Mouse (Mus musculus): Measurements from ENCODE around the gene Zfp651. TPM values are rescaled to one million over a fixed set of nuclear protein-coding genes. Genes with fewer than 3 reads are reported as not detected.

The Zfp651 gene
- polyA plus RNA-seq, 1 experiment from 2014 or later: 1.9 TPM

GRCm38 (mm10) chr9:121820765-121821164 is 61.6 kb downstream of the Zfp651 start:
- Histone ChIP-seq H3K36me3 (no peaks in the 10 kb centered on the region), H3K9me3 (replicated peaks) (no peaks in the 10 kb centered on the region), H3K27me3 (replicated peaks) (no peaks in the 10 kb centered on the region), H3K27ac (no peak overlapping the region), H3K4me3 (no peak overlapping the region), H3K9ac (no peak overlapping the region), H3K4me1 (no peaks in the 10 kb centered on the region), H3K4me2 (no peak overlapping the region)
- 59% methylated on average over 5 of the region's 5 CpGs for WGBS (ENCODE audit: insufficient replicate concordance)
- ATAC-seq: no peak

Other genes starting within 250 kb of the Zfp651 start
- 0.23 and 0.29 TPM in 2 replicates for gene Lyzl4, start 117.2 kb upstream of the Zfp651 start, polyA plus RNA-seq (2016; fragmentation: Nextera tagmentation; extraction: Ambion mirVana)
- 0.14 and 0.23 TPM in 2 replicates for gene Vipr1, start 116.6 kb upstream of the Zfp651 start, polyA plus RNA-seq (2016; fragmentation: Nextera tagmentation; extraction: Ambion mirVana)
- gene Sec22c, start 53.8 kb upstream of the Zfp651 start, polyA plus RNA-seq (2016; fragmentation: Nextera tagmentation; extraction: Ambion mirVana): 4.4 and 5.1 TPM in 2 replicates
- gene Ss18l2, start 49.0 kb upstream of the Zfp651 start, polyA plus RNA-seq (2016; fragmentation: Nextera tagmentation; extraction: Ambion mirVana): 77.5 and 89.3 TPM in 2 replicates
- 34.0 and 38.9 TPM in 2 replicates for gene Nktr, start 40.2 kb upstream of the Zfp651 start, polyA plus RNA-seq (2016; fragmentation: Nextera tagmentation; extraction: Ambion mirVana)
- gene Klhl40, start 18.3 kb downstream of the Zfp651 start, polyA plus RNA-seq (2016; fragmentation: Nextera tagmentation; extraction: Ambion mirVana): 0.06 and 0.26 TPM in 2 replicates
- gene Hhatl, start 33.2 kb downstream of the Zfp651 start, polyA plus RNA-seq (2016; fragmentation: Nextera tagmentation; extraction: Ambion mirVana): not detected in 2 replicates
- not detected in 2 replicates for gene Ccdc13, start 80.1 kb downstream of the Zfp651 start, polyA plus RNA-seq (2016; fragmentation: Nextera tagmentation; extraction: Ambion mirVana)
- 135 and 145 TPM in 2 replicates for gene Higd1a, start 99.0 kb downstream of the Zfp651 start, polyA plus RNA-seq (2016; fragmentation: Nextera tagmentation; extraction: Ambion mirVana)
- gene Ackr2, start 139.0 kb downstream of the Zfp651 start, polyA plus RNA-seq (2016; fragmentation: Nextera tagmentation; extraction: Ambion mirVana): 0.16 and 0.19 TPM in 2 replicates
- gene Cyp8b1, start 157.0 kb downstream of the Zfp651 start, polyA plus RNA-seq (2016; fragmentation: Nextera tagmentation; extraction: Ambion mirVana): 0.22 and 0.27 TPM in 2 replicates
- gene Fam198a, start 191.7 kb downstream of the Zfp651 start, polyA plus RNA-seq (2016; fragmentation: Nextera tagmentation; extraction: Ambion mirVana): 0.20 and 0.44 TPM in 2 replicates
- gene Pomgnt2, start 237.8 kb downstream of the Zfp651 start, polyA plus RNA-seq (2016; fragmentation: Nextera tagmentation; extraction: Ambion mirVana): 3.4 and 3.5 TPM in 2 replicates

All from liver, embryonic 12.5 days (tissue).